Mouse (Mus musculus) B cell, adult 2 months (primary cell): ENCODE measurements around the gene Pxylp1.
A peak's percentile ranks its signal among the peaks of the same experiment; 100 is the strongest.

Experiments
- DNase-seq, 2 experiments: peaks; one replicate each; pipeline ENCODE4 v3.0.0; 2022

The Pxylp1 gene

DNA sequence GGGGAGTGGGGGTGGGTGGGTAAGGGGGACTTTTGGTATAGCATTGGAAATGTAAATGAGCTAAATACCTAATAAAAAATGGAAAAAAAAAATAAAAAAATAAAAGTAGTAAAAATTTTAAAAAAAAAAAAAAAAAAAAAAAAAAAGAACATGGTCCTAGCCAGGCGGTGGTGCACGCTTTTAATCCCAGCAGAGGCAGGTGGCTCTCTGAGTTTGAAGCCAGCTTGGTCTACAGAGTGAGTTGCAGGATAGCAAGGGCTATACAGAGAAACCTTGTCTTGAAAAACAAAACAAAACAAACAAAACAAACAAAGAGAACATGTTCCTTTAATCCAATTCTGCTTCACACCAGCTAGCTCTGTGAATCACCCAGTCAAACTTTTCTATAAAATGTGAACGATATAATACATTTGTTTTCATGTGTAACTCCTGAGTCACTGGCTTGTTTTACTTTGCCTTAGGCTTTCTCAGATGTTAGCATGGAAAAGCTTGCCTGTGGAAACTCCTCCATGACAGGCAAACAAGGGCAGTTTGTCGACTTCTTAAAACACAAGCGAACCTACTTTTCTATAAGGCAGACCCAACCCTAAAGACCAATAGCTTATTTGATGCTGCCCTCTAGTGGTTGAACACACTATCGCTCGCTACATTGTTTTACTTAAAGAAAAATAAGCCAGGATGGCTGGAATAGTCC lies 74.2 kb downstream of the Pxylp1 start:
- DNase-seq: peak; percentile 63 to 68

DNA sequence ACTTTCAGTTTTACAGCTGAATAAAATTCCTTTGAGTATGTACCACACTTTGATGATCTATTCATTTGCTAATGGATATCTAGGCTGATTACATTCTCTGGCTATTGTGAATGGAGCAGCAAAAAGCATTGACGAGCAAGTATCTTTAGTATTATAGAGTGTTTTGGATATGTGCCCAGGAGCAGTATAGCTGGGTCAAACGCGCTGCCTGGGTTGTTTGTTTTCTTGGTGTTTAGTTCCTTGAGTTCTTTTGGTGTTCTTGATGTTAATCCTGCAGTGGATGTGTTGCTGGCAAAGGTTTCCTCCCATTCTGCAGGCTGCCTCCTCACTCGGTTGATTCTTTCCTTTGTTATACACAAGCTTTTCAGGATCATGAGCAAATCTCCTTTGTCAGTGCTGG lies 80.5 kb downstream of the Pxylp1 start:
- no peak for DNase-seq

DNA sequence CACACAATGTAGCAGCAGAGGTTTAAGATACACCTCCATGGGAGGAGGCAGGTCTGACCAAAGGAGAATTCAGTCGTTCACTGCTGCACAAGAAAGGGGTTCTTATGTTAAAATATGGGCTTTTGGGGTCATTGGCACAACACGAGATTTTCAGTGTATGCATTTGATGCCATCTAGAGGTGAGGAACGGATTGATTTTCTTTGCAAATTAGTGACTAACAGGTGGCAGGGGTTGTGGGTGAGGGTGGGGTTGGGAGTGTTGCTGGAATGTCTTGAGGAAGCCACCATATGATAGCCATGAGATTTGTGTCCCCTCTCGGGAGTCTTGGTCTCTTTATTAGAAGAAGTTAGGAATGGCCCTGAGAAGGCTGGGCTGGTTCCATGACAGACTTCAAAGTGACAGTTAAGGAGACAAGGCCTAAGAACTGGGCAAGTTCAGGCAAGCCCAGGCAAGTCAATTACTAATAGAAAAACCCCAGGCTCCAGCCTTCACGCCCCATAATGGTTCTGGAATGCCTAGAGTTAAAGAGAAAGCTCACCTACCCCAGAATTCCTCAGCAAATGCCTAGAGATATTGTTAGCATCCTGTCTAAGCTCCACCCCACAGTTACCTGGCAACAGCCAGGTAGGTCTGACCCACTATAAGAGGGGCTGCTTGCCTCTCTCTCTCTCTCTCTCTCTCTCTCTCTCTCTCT lies 92.2 kb downstream of the Pxylp1 start:
- DNase-seq: peak; percentile 20 to 24

DNA sequence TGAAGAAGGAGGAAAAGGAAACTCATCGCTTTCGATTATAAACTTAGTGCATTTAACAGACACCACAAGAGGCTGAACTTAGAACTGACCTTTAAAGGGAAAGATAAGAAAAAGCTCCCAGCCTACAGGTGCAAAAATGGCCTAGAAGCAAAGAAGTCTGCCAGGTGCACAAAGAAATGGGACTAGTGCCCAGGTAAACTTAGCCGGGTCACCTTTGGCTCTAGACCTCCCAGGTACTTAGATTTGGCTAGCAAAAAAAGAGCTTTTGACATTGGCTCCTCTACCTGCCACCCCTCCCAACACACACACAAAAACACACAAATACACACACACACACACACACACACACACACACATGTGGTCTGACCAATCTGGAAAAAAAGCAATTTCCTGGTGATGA lies 95.2 kb downstream of the Pxylp1 start:
- DNase-seq: no peak

DNA sequence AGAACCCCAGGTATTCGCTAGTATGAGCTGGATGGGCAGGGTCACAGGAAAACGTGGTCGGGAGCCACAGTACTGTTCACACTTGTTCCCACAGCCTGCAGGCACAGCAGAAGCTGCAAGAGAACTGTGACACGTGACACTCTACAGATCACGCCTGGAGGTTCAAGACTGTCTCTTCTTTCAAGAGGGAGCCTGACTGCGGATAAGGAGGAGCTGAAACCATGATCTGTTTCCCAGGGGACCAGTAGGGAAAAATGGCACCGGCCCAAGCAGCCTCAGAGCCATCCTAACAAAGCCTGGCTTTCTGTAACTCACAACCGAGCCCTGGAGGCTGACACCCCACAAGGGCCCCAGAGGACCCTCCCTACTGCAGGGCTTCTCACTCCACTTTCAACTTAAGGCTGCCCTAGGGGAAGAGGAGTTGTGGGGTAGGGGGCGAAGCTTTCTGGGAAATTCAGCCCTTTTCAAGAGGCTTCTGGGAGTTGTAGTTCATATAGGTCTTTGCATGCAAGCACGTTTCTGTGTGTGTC lies 97.0 kb downstream of the Pxylp1 start:
- DNase-seq: peak; percentile 14 to 15

DNA sequence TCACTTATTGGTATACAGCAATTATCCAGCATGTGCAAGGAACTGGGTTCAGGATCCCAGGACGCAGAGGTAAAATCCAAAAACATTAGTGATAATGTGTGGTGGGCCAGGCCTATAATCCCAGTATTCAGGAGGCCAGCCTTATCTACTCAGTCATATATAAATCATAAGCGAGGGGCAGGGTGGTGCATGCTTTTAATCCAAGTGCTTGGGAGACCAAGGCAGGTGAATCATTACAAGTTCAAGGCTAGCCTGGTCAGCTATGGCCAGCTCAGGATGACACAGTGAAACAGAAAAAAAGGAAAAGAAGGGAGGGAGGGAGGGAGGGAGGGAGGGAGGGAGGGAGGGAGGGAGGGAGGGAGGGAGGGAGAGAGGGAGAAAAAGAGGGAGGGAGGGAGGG lies 97.9 kb downstream of the Pxylp1 start:
- DNase-seq: no peak

DNA sequence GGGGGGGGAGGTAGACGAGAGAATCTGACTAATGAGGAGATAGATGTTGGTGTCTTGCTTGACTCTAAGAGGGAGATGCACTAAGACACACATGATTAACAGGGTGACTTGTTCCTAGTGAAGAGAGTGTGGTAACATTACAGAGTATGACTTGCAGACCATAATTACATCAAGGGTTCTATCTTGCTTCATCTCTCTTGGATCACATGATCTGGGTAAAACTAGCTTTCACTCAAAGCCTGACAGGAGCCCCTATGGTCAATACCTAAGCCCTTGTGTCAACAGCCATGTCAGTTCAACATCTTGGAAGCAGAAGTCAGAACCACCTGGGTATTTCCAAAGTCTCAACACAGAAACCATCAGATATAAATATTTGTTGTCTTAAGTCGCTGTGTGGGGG lies 99.9 kb downstream of the Pxylp1 start:
- DNase-seq: no peak

DNA sequence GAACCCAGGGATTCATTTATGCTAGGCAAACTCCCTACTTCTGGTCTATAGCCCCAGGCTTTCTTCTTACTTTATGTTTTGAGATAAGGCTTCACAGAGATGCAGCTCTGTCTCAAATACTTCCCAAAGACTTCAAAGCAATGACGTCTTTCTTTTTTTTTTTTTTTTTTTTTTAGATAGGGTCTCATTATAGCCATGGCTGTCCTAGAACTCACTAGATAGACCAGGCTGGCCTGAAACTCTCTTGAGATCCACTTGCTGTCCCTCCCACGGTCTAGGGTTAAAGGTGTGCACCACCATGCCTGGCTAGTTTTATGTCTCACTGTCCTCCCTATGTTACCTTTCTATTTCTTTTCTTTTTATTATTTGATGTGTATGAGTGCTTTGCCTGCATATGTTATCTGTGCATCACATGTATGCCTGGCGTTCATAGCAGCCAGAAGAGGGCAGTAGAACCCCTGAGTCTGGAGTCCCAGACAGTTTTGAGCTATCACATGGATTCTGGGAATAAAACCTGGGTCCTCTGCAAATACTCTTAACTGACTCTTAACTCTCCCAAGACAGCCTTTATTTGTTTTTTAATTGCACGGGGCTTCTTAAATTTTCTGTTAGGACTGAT lies 102.0 kb downstream of the Pxylp1 start:
- no peak for DNase-seq

DNA sequence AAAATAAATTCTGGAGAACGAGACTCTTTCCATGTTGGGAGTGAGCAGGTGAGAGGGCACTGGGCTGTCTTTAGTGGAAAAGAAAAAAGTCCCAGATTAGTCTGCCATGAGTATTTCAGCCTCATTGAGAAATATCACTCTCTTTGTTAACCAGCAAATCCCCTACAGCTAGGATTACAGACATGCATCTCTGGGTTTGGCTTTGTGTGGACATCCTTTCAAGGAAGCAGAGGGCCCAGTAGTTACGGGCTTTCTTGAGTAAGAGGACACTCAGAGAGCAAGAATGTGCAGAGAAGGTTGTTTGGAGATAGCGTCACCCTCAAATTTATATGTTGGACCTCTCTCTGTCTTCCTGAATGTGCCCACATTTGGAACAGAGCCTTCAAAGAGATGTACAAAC lies 102.6 kb downstream of the Pxylp1 start:
- DNase-seq: no peak

DNA sequence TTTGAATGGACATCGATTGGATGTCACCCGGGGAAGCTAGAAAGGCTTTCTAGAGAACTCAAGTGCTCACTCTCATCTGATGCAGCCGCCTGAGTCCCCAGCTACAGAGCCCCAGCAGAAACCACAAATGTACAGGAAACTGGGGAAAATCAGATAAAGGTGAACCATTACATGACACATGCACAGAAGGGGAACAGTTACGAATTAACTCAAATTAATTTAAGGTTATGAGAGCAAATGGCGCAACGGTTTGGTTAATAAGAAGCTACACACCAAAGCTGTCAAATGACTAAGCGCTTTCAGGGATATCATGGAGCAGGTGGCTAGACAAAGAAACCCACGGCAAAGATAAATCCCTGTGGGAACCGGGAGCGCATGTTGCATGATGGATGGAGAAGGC lies 104.7 kb downstream of the Pxylp1 start:
- DNase-seq: no peak

DNA sequence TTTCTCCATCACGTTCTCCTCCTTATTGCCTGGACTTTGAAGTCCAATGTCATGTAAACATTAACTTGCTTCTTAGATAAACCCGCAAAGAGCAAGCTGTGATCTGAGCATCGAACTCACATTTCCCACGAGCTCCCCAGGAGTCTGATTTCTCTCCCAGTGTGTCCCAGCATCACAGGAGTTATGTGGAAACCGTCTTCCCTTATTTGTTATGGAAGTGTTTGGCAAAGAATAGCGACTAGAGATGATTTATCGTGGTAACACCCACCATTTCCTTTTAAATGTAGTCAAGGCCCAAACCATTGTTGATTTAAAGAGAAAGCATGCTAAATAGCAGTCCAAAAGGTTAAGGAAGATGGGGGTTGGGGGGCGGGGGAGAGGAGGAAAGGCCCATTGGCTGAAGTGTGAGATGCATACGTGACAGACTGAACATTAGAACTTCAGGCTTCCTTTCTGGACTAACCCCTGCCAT lies 106.6 kb downstream of the Pxylp1 start:
- no peak for DNase-seq

DNA sequence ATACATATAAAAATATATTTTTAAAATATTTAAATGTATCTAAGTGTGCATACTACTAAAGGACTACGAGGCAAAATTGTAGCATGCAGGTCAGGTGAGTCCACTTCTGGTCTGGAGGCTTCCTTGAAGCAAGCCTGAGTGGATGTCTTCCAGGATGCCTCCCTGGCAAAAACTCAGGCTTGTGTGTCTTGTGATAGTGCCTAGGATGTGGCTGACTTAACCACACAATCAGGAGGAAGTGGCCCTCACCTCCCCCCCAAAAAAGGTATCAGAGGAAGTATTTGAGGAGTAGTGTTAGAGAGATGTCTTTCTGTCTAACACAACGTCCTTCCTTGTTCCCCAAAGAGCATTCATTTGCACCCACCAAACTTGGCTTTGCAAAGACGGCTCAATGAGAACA lies 107.3 kb downstream of the Pxylp1 start:
- DNase-seq: peak in 1 of 2 experiments; percentile 13

DNA sequence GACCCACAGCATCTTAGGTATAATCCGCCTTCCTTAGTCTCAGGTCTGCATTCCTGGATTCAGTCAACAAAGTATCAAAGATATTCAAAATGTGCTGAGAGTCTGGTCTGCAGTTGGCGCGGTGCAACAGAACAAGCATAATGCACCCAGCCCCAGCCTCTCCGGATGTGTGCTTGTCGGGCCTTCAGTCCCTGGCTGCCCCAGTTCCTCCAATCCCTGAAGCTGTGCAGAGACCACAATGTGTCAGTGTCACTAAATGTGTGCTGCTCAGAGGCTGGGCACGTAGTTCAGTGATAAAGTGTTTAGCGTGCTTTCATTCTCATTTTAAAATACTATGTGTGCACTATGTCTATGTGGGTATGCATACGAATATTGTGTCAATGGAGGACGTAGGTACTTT lies 108.8 kb downstream of the Pxylp1 start:
- DNase-seq: no peak

DNA sequence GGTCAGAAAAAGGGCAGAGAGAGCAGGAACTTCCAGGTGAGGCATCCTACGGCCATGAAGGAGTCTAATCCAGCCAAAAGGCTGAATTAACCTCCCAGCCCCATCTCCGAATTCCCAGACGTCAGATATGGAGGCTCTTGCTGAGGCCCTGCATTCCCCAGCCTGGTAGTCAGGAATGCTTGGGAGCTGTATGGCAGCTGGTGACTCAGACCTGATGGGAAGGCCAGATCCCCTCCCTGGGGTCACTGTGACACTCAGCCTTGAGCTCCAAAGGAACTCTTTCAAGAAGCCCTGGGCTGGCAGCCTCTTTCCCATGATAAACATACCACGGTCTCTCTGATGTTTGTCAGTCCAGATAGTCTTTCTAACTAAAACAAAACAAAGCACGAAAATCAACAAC lies 109.2 kb downstream of the Pxylp1 start:
- DNase-seq: no peak

DNA sequence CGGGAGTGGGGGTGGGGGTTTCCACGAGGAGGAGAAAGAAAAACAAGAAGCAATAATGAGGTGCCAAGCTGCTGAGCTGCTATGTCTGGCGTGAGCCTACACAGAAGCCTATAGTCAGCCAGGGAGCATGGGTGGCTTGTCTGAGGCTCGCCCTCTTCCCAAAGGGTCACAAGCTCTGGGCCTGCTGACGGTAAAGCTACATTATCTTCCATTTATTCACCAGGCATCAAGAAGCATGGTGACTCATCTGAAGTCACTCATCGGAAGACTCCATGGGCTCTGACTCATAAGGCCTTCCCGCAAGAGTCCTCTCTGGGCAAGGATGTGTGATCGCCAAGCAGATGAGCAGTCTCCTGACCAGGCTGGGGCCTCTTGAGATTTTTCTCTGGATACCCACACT lies 110.4 kb downstream of the Pxylp1 start:
- DNase-seq: no peak
